Mouse (Mus musculus) forebrain, postnatal 0 days (tissue): ENCODE data around the gene Rtkn2. TPM values are rescaled to one million over a fixed set of nuclear protein-coding genes. Genes with fewer than 3 reads are reported as not detected.

Experiments used
- ATAC-seq: fragments of 200-750 bp; cut with Nextera tagmentation; 2 replicates; pipeline ENCODE4 v1.8.0; 2017; ENCODE audit warnings: mild to moderate bottlenecking, moderate library complexity
- DNase-seq: peaks from one replicate; pipeline ENCODE4 v3.0.0-alpha.2; 2015
- H3K27ac ChIP-seq: fragments of 300-500 bp; sonication (generic); 2 replicates; pipeline ENCODE4 v1.5.1; 2014; ENCODE audit warnings: low read depth, mild to moderate bottlenecking, antibody characterized with exemption, low read length, moderate library complexity, mixed read lengths
- H3K27me3 ChIP-seq: fragments of 300-500 bp; sonication (generic); 2 replicates; pipeline ENCODE4 v1.6.1; 2014; ENCODE audit warnings: mild to moderate bottlenecking, low read length, mixed read lengths; ENCODE audit not compliant: insufficient read depth
- H3K36me3 ChIP-seq: fragments of 300-500 bp; sonication (generic); 2 replicates; pipeline ENCODE4 v1.6.1; 2014; ENCODE audit warnings: mild to moderate bottlenecking, moderate library complexity; ENCODE audit not compliant: insufficient read depth
- H3K4me1 ChIP-seq: fragments of 300-500 bp; sonication (generic); 2 replicates; pipeline ENCODE4 v1.6.1; 2014; ENCODE audit warnings: antibody characterized with exemption; ENCODE audit not compliant: insufficient read depth
- H3K4me2 ChIP-seq: fragments of 300-500 bp; sonication (generic); 2 replicates; pipeline ENCODE4 v1.6.1; 2014; ENCODE audit warnings: low read depth, mild to moderate bottlenecking, moderate library complexity
- H3K4me3 ChIP-seq: fragments of 300-500 bp; sonication (generic); 2 replicates; pipeline ENCODE4 v1.5.1; 2014; ENCODE audit warnings: low read depth, low read length, mixed read lengths
- H3K9ac ChIP-seq: fragments of 300-500 bp; sonication (generic); 2 replicates; pipeline ENCODE4 v1.6.1; 2014; ENCODE audit warnings: mild to moderate bottlenecking
- H3K9me3 ChIP-seq: fragments of 300-500 bp; sonication (generic); 2 replicates; pipeline ENCODE4 v1.6.1; 2016; ENCODE audit warnings: low read length
- CTCF ChIP-seq: sonication (generic); IDR thresholded peaks from 2 replicates; pipeline ENCODE4 v1.5.1; 2016; ENCODE audit warnings: antibody characterized with exemption, control low read depth, low read depth
- WGBS: fragments of 180-500 bp; shearing (Covaris S2); extraction: QIAGEN DNeasy Blood & Tissue Kit; methylation state at CpG from one replicate; pipeline ENCODE4 v1.1.7; 2014; 5-methylcytosine and 5-hydroxymethylcytosine counted together
- polyA plus RNA-seq: library from polyadenylated mRNA; unstranded; fragments of >200 nt; fragmentation: Nextera tagmentation; extraction: Ambion mirVana; gene quantifications from 2 replicates; pipeline ENCODE4 v1.2.1, GENCODE M21; 2015
- total RNA-seq: library from RNA; depleted of rRNA; stranded (reverse); fragments of >200 nt; gene quantifications from 2 replicates; pipeline ENCODE4 v1.2.3, GENCODE M21; 2014; rRNA removed

Rtkn2 gene
- total and polyA plus RNA-seq, 2 experiments from 2014 or later = 4.2 to 4.9 TPM

DNA sequence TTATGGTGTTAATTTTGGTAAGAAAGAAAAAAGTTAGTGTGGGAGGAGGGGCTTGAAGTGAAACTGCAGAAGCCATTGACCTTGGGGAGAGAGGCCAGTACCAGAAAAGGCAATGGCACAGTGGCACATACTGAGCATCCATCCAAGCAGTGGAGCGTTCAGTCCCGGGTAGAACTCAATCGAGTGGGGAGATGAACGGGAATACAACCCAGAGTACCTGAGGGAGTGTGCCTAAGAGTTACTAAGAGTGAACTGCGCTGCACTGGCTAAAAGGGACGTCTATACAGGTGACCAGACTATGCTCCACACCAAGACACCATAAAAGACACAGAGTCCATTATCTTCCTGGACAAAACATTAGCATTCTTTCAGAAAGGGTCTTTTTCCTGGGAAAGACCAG, 128.3 kb downstream of the Rtkn2 start:
- ATAC-seq (no peak), DNase-seq (no peak)
- Histone ChIP-seq H3K36me3 (no peaks in the 10 kb centered on the region), H3K9me3 (no peaks in the 10 kb centered on the region), H3K27me3 (no peaks in the 10 kb centered on the region), H3K27ac (no peak overlapping the region), H3K4me3 (no peak overlapping the region), H3K9ac (no peak overlapping the region), H3K4me1 (peaks cover 13% of the 10 kb centered on the region; the same call in 1 of the 2 replicates), H3K4me2 (no peak overlapping the region)
- 88% methylated on average over 6 of the region's 6 CpGs for WGBS
- no peak for TF ChIP-seq CTCF

Other genes starting within 250 kb of the Rtkn2 start
- gene Zfp365, start 66.9 kb upstream of the Rtkn2 start, total RNA-seq = 21.8 and 24.9 TPM in 2 replicates
- 3.6 and 8.4 TPM in 2 replicates for gene Zfp365, start 66.9 kb upstream of the Rtkn2 start, polyA plus RNA-seq